Mouse (Mus musculus): ENCODE measurements around the gene Ly6c1. TPM values are rescaled to one million over a fixed set of nuclear protein-coding genes. Genes with fewer than 3 reads are reported as not detected.

Gene Ly6c1
- 125 TPM for polyA plus RNA-seq (2015; fragmentation: Illumina TruSeq; extraction: RNeasy Lipid Tissue Mini Kit (QIAGEN cat#74804); ENCODE audit: insufficient read depth, low replicate concordance)

DNA sequence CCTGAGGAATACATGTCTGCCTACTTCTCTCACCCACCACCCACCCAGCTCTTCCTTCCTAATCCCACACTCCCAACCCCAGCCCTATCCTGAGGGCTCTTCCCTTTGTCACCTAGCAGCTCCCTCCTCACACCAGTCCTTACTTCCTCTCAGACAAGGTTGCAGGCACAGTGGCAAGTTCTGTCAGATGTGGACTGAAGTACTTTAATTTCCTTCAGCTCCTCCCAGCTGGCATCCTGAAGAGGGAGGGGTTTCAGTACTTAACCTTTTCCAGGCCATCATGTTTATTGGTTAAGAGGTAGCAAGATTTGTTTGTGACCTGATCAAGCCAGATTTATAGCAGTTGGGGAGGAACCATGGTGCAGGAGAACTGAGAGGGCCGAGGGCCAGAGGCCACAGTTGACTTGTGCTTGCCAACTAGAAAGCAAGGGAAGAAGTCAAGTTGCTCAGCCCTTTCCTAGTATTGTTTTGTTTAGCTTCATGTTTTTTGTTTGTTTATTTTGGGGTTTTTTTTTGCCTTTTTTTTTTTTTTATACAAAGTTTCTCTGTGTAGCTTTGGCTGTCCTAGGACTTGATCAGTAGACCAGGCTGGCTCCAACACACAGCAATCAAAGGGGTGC lies at the start of gene Ly6c1:
Ly6c1 (minus strand) TSS at position 189 of the 620 bp plus-strand sequence.

Other genes with a start within 250 kb of the Ly6c1 start
- gene Gml2, start 229.8 kb downstream of the Ly6c1 start, polyA plus RNA-seq (2015; fragmentation: Illumina TruSeq; extraction: RNeasy Lipid Tissue Mini Kit (QIAGEN cat#74804); ENCODE audit: insufficient read depth, low replicate concordance): 0.65 TPM
- 2.2 TPM for gene 2010109I03Rik, start 151.8 kb downstream of the Ly6c1 start, polyA plus RNA-seq (2015; fragmentation: Illumina TruSeq; extraction: RNeasy Lipid Tissue Mini Kit (QIAGEN cat#74804); ENCODE audit: insufficient read depth, low replicate concordance)
- 3.6 TPM for gene Ly6i, start 65.4 kb downstream of the Ly6c1 start, polyA plus RNA-seq (2015; fragmentation: Illumina TruSeq; extraction: RNeasy Lipid Tissue Mini Kit (QIAGEN cat#74804); ENCODE audit: insufficient read depth, low replicate concordance)
- gene Ly6a, start 50.8 kb downstream of the Ly6c1 start, polyA plus RNA-seq (2015; fragmentation: Illumina TruSeq; extraction: RNeasy Lipid Tissue Mini Kit (QIAGEN cat#74804); ENCODE audit: insufficient read depth, low replicate concordance): 516 TPM
- gene Ly6c2, start 63.1 kb upstream of the Ly6c1 start, polyA plus RNA-seq (2015; fragmentation: Illumina TruSeq; extraction: RNeasy Lipid Tissue Mini Kit (QIAGEN cat#74804); ENCODE audit: insufficient read depth, low replicate concordance): 152 TPM
- gene Ly6g, start 106.4 kb upstream of the Ly6c1 start, polyA plus RNA-seq (2015; fragmentation: Illumina TruSeq; extraction: RNeasy Lipid Tissue Mini Kit (QIAGEN cat#74804); ENCODE audit: insufficient read depth, low replicate concordance): 2.2 TPM
- not detected for gene BC025446, start 167.5 kb upstream of the Ly6c1 start, polyA plus RNA-seq (2015; fragmentation: Illumina TruSeq; extraction: RNeasy Lipid Tissue Mini Kit (QIAGEN cat#74804); ENCODE audit: insufficient read depth, low replicate concordance)
- not detected for gene Ly6f, start 219.6 kb upstream of the Ly6c1 start, polyA plus RNA-seq (2015; fragmentation: Illumina TruSeq; extraction: RNeasy Lipid Tissue Mini Kit (QIAGEN cat#74804); ENCODE audit: insufficient read depth, low replicate concordance)

Measured in spleen, adult 10 weeks (tissue).